14 mouse cellular contexts compared by ENCODE assay signal in genomic region chr10:128780200-128780599, GRCm38 (mm10). TPM values are rescaled to one million over a fixed set of nuclear protein-coding genes. Genes with fewer than 3 reads are reported as not detected.
DNase-seq lines count a peak whose midpoint lies in the region; TF ChIP-seq lines count a peak whose summit lies in the region.
"Had no signal": no experiment of that assay in that cellular context is flagged by ENCODE, and none has a peak within 500 bp of the region (broad histone marks: within the 10 kb centered on the region; RNA-seq: fewer than 3 reads in every experiment).

No protein-coding gene starts in this region.

- H3K4me1 ChIP-seq in bone marrow macrophage, adult 2 months (ENCODE audit: control insufficient read depth, insufficient read depth, low read length): peaks cover 27% of the 10 kb centered on the region
- H3K4me1 ChIP-seq in limb, embryonic 10.5 days: peaks cover 26% of the 10 kb centered on the region
- no peaks in the 10 kb centered on the region; the same call in 1 of the 2 replicates for H3K4me1 ChIP-seq in small intestine, adult 2 months (ENCODE audit: control insufficient read depth, insufficient read depth, insufficient read length, low read length)
- H3K4me1 ChIP-seq: forebrain, embryonic 15.5 days; hindbrain, embryonic 12.5 days; neural tube, embryonic 15.5 days had no signal

- no peaks in the 10 kb centered on the region for H3K27me3 ChIP-seq in limb, embryonic 10.5 days (ENCODE audit: low read depth, poor library complexity, severe bottlenecking)
- H3K27me3 ChIP-seq in small intestine, adult 2 months (ENCODE audit: control insufficient read depth, insufficient read depth, low read length): no peaks in the 10 kb centered on the region
- H3K27me3 ChIP-seq: forebrain, embryonic 15.5 days; heart, embryonic 13.5 days; hindbrain, embryonic 12.5 days; limb, embryonic 12.5 days; neural tube, embryonic 15.5 days had no signal

- H3K4me3 ChIP-seq in bone marrow macrophage, adult 2 months (ENCODE audit: insufficient read depth, low read length): no peak overlapping the region
- H3K4me3 ChIP-seq in limb, embryonic 10.5 days: no peak overlapping the region
- H3K4me3 ChIP-seq in small intestine, adult 2 months (ENCODE audit: low read depth, low read length): no peak overlapping the region
- H3K4me3 ChIP-seq: forebrain, embryonic 15.5 days; heart, embryonic 13.5 days; hindbrain, embryonic 12.5 days; limb, embryonic 12.5 days; neural tube, embryonic 15.5 days had no signal

- WGBS in limb, embryonic 10.5 days: 90% methylated on average over 1 of the region's 1 CpGs
- WGBS in small intestine, adult 2 months: 83% methylated on average over 1 of the region's 1 CpGs

- H3K36me3 ChIP-seq in limb, embryonic 10.5 days: no peaks in the 10 kb centered on the region
- H3K36me3 ChIP-seq in small intestine, adult 2 months (ENCODE audit: control insufficient read depth, insufficient read depth, low read length): no peaks in the 10 kb centered on the region
- H3K36me3 ChIP-seq: forebrain, embryonic 15.5 days; heart, embryonic 13.5 days; hindbrain, embryonic 12.5 days; limb, embryonic 12.5 days; neural tube, embryonic 15.5 days had no signal

- no peak for TF ChIP-seq POLR2A in bone marrow macrophage, adult 2 months (IDR thresholded peaks at IDR 0.05; ENCODE audit: borderline replicate concordance, low read depth, low read length)
- TF ChIP-seq POLR2A in small intestine, adult 2 months (IDR thresholded peaks at IDR 0.05; ENCODE audit: low read depth, low read length): no peak

- peak; percentile 24 to 25 for DNase-seq in lung, adult 18-20 months
- no peak for DNase-seq in lung, postnatal 10 days
- no peak for DNase-seq in limb, embryonic 10.5 days (ENCODE audit: low spot score)
- no peak for DNase-seq in neural tube, embryonic 10.5 days (ENCODE audit: extremely low spot score, low spot score)
- DNase-seq in cerebellum, postnatal 10 days: no peak
- DNase-seq: adrenal gland, postnatal 10 days; kidney, postnatal 4 days had no signal

- TF ChIP-seq CTCF in bone marrow macrophage, adult 2 months (IDR thresholded peaks at IDR 0.05; ENCODE audit: low read depth, low read length): no peak
- TF ChIP-seq CTCF in small intestine, adult 2 months (IDR thresholded peaks at IDR 0.05; ENCODE audit: extremely low read depth, insufficient read length, insufficient replicate concordance, low read depth, low read length): no peak

- H3K9me3 ChIP-seq in limb, embryonic 10.5 days (replicated peaks): no peaks in the 10 kb centered on the region; the same call in 1 of the 2 replicates
- H3K9me3 ChIP-seq: neural tube, embryonic 15.5 days had no signal

- H3K27ac ChIP-seq in bone marrow macrophage, adult 2 months (ENCODE audit: insufficient read depth, low read depth, low read length): peak overlapping the region; percentile 67
- H3K27ac ChIP-seq in limb, embryonic 10.5 days: peak overlapping the region; percentile 87
- H3K27ac ChIP-seq in small intestine, adult 2 months (ENCODE audit: insufficient read depth, low read depth, low read length): peak overlapping the region; percentile 43
- H3K27ac ChIP-seq: forebrain, embryonic 15.5 days; hindbrain, embryonic 12.5 days; neural tube, embryonic 15.5 days had no signal

RNA-seq across cellular contexts. Expression of gene Mmp19, which starts 10.5 kb away (rescaled TPM):
- 26.8 and 28.3 TPM in 2 replicates for polyA plus RNA-seq in bone marrow macrophage, adult 2 months (2012; ENCODE audit: insufficient read depth, insufficient read length, missing spikeins)
- polyA plus RNA-seq in limb, embryonic 10.5 days (2016; fragmentation: Nextera tagmentation; extraction: Ambion mirVana): 0.21 and 0.30 TPM in 2 replicates
- 1.2 and 2.5 TPM in 2 replicates for polyA plus RNA-seq in small intestine, adult 2 months (2012; rRNA removed)

RNA-seq across cellular contexts. Expression of gene Dnajc14, which starts 23.7 kb away (rescaled TPM):
- 65.2 and 65.7 TPM in 2 replicates for polyA plus RNA-seq in bone marrow macrophage, adult 2 months (2012; ENCODE audit: insufficient read depth, insufficient read length, missing spikeins)
- polyA plus RNA-seq in limb, embryonic 10.5 days (2016; fragmentation: Nextera tagmentation; extraction: Ambion mirVana): 47.7 and 54.0 TPM in 2 replicates
- 4.6 and 12.1 TPM in 2 replicates for polyA plus RNA-seq in small intestine, adult 2 months (2012; rRNA removed)

RNA-seq across cellular contexts. Expression of gene Tmem198b, which starts 24.0 kb away (rescaled TPM):
- 14.3 and 18.0 TPM in 2 replicates for polyA plus RNA-seq in bone marrow macrophage, adult 2 months (2012; ENCODE audit: insufficient read depth, insufficient read length, missing spikeins)
- 14.8 and 19.8 TPM in 2 replicates for polyA plus RNA-seq in limb, embryonic 10.5 days (2016; fragmentation: Nextera tagmentation; extraction: Ambion mirVana)
- polyA plus RNA-seq in small intestine, adult 2 months (2012; rRNA removed): 4.6 and 7.0 TPM in 2 replicates

RNA-seq across cellular contexts. Expression of gene Pym1, which starts 32.5 kb away (rescaled TPM):
- polyA plus RNA-seq in bone marrow macrophage, adult 2 months (2012; ENCODE audit: insufficient read depth, insufficient read length, missing spikeins): 26.1 and 33.8 TPM in 2 replicates
- polyA plus RNA-seq in limb, embryonic 10.5 days (2016; fragmentation: Nextera tagmentation; extraction: Ambion mirVana): 61.0 and 63.1 TPM in 2 replicates
- polyA plus RNA-seq in small intestine, adult 2 months (2012; rRNA removed): 6.9 and 17.0 TPM in 2 replicates

RNA-seq across cellular contexts. Expression of gene Dgka, which starts 35.5 kb away (rescaled TPM):
- polyA plus RNA-seq in bone marrow macrophage, adult 2 months (2012; ENCODE audit: insufficient read depth, insufficient read length, missing spikeins): 26.1 and 29.6 TPM in 2 replicates
- 3.7 and 5.0 TPM in 2 replicates for polyA plus RNA-seq in limb, embryonic 10.5 days (2016; fragmentation: Nextera tagmentation; extraction: Ambion mirVana)
- polyA plus RNA-seq in small intestine, adult 2 months (2012; rRNA removed): 35.0 and 101 TPM in 2 replicates

Comparison
In these comparisons a context has a peak if more than half of its experiments do, and no peak if none do; other contexts are left out.
1. DNase-seq: peak in lung, adult 18-20 months (2 of 2); none in lung, postnatal 10 days (single experiment), limb, embryonic 10.5 days (single experiment), neural tube, embryonic 10.5 days (single experiment) and cerebellum, postnatal 10 days (0 of 2).
2. Peak in every context shown above with its lines, with median percentiles within 50 percentile points of each other: H3K27ac ChIP-seq.